Mouse (Mus musculus): ENCODE measurements around the gene Pex12. TPM values are rescaled to one million over a fixed set of nuclear protein-coding genes. Genes with fewer than 3 reads are reported as not detected.

Gene Pex12
- polyA plus RNA-seq (2012; rRNA removed) = 3.1 and 3.4 TPM in 2 replicates
- polyA plus RNA-seq (2014; fragmentation: Nextera tagmentation; extraction: Ambion mirVana) = 4.2 and 4.8 TPM in 2 replicates

- Histone ChIP-seq H3K27me3 (ENCODE audit: control insufficient read depth, insufficient read depth, low read length) (no peaks in the 10 kb centered on the region), H3K27ac (peak within 1 kb of the TSS; percentile 91), H3K9me3 (ENCODE audit: control insufficient read depth, low read length) (no peaks in the 10 kb centered on the region), H3K4me1 (replicated peaks; ENCODE audit: control insufficient read depth in 2 of 2, insufficient read depth in 2 of 2, low read length in 1 of 2) (peaks cover 18 to 20% of the 10 kb centered on the region in 2 experiments), H3K4me3 (ENCODE audit: insufficient read depth in 1 of 2, low read depth in 2 of 2, low read length in 2 of 2) (peak within 1 kb of the TSS; percentile 83 to 92), H3K4me2 (ENCODE audit: low read depth) (peak within 1 kb of the TSS; percentile 95), H3K36me3 (replicated peaks; ENCODE audit: control insufficient read depth, insufficient read depth, low read depth) (no peaks in the 10 kb centered on the region), H3K9ac (replicated peaks) (peak within 1 kb of the TSS; percentile 93)
- ATAC-seq (ENCODE audit: insufficient read depth) (peak; percentile 69), DNase-seq (ENCODE audit: low read depth in 3 of 3, low spot score in 3 of 3) (peak; percentile 93 to 94 (median 94))
- TF ChIP-seq EP300 (IDR thresholded peaks at IDR 0.05; ENCODE audit: low read depth) (peak; percentile 48; the same call in 1 of the 2 replicates), CTCF (IDR thresholded peaks at IDR 0.05; ENCODE audit: low read depth) (no peak)
- WGBS (ENCODE audit: insufficient replicate concordance) = under 1% methylated on average over 51 of the region's 51 CpGs
Observed at GRCm38 (mm10) chr11:83302526-83303251, at the start of gene Pex12. Gene Pex12, minus strand, starts transcription at chr11:83302586.

DNA sequence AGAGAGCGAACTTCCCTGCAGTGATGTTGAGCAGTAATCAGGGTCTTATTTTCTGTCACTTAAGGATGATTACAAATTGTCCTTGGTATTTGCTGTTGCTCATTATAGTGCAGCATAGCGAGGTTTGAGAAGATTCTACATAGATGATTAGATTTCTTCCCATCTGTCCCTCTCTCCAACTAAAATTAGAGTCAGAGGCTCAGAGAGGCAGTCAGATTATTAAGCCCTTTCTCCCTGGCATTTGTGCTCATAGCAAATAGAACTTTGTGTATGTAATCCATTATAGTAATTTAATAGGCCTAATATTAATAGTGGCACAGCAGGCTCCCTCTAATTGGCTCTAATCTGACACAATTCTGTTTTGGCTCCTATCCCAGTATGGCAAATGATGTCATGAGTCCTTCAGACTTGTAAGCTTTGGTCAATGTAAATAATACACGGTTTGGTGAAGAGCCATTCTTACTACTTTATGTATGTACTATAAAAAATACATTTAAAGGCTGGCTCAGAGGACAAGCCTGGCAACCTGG lies 39.4 kb upstream of the Pex12 start:
- no peak for TF ChIP-seq CTCF (IDR thresholded peaks at IDR 0.05; ENCODE audit: low read depth)
- H3K9me3 ChIP-seq (ENCODE audit: control insufficient read depth, low read length) = no peaks in the 10 kb centered on the region
- H3K4me3 ChIP-seq (ENCODE audit: insufficient read depth in 1 of 2, low read depth in 2 of 2, low read length in 2 of 2) = no peak overlapping the region
- no peaks in the 10 kb centered on the region for H3K4me1 ChIP-seq (replicated peaks; ENCODE audit: control insufficient read depth in 2 of 2, insufficient read depth in 2 of 2, low read length in 1 of 2)
- no peaks in the 10 kb centered on the region for H3K27me3 ChIP-seq (ENCODE audit: control insufficient read depth, insufficient read depth, low read length)
- no peak for ATAC-seq (ENCODE audit: insufficient read depth)
- no peak overlapping the region for H3K9ac ChIP-seq (replicated peaks)
- 76% methylated on average over 3 of the region's 3 CpGs for WGBS (ENCODE audit: insufficient replicate concordance)
- H3K36me3 ChIP-seq (replicated peaks; ENCODE audit: control insufficient read depth, insufficient read depth, low read depth) = peaks cover 44% of the 10 kb centered on the region
- H3K4me2 ChIP-seq (ENCODE audit: low read depth) = no peak overlapping the region
- no peak overlapping the region for H3K27ac ChIP-seq
- no peak for DNase-seq (ENCODE audit: low read depth in 3 of 3, low spot score in 3 of 3)

- Histone ChIP-seq H3K9me3 (ENCODE audit: control insufficient read depth, low read length) (no peaks in the 10 kb centered on the region), H3K27me3 (ENCODE audit: control insufficient read depth, insufficient read depth, low read length) (no peaks in the 10 kb centered on the region), H3K9ac (replicated peaks) (no peak overlapping the region), H3K27ac (no peak overlapping the region), H3K4me3 (ENCODE audit: insufficient read depth in 1 of 2, low read depth in 2 of 2, low read length in 2 of 2) (no peak overlapping the region), H3K36me3 (replicated peaks; ENCODE audit: control insufficient read depth, insufficient read depth, low read depth) (peaks cover 58% of the 10 kb centered on the region), H3K4me1 (replicated peaks; ENCODE audit: control insufficient read depth in 2 of 2, insufficient read depth in 2 of 2, low read length in 1 of 2) (no peaks in the 10 kb centered on the region), H3K4me2 (ENCODE audit: low read depth) (no peak overlapping the region)
- WGBS (ENCODE audit: insufficient replicate concordance) = 82% methylated on average over 2 of the region's 2 CpGs
- DNase-seq (ENCODE audit: low read depth in 3 of 3, low spot score in 3 of 3) (no peak), ATAC-seq (ENCODE audit: insufficient read depth) (no peak)
- TF ChIP-seq EP300 (IDR thresholded peaks at IDR 0.05; ENCODE audit: low read depth) (no peak), CTCF (IDR thresholded peaks at IDR 0.05; ENCODE audit: low read depth) (no peak)
Observed at GRCm38 (mm10) chr11:83339705-83340104, 37.3 kb upstream of the Pex12 start.

DNA sequence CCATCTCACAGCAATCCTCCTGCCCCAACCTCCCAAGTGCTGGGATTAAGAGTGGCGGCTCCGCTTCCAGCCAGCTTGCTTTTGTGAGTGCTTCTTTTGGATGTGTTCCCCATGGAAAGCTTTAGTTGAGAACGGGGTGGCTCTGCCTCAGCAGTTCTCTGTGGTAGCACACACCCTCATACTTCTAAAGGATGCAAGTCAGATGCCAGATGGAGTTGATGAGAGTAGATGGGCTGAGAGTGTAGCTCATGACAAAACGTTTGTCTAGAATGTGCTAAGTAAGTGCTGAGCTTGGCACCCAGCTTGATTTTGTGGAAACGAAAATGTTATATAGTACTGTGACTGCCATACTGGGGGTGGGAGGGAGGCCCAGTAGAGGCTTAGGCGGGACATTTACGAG lies 33.4 kb upstream of the Pex12 start:
- Histone ChIP-seq H3K36me3 (replicated peaks; ENCODE audit: control insufficient read depth, insufficient read depth, low read depth) (peaks cover 40% of the 10 kb centered on the region), H3K4me1 (replicated peaks; ENCODE audit: control insufficient read depth in 2 of 2, insufficient read depth in 2 of 2, low read length in 1 of 2) (no peaks in the 10 kb centered on the region), H3K9ac (replicated peaks) (no peak overlapping the region), H3K4me3 (ENCODE audit: insufficient read depth in 1 of 2, low read depth in 2 of 2, low read length in 2 of 2) (no peak overlapping the region), H3K4me2 (ENCODE audit: low read depth) (no peak overlapping the region), H3K9me3 (ENCODE audit: control insufficient read depth, low read length) (no peaks in the 10 kb centered on the region), H3K27me3 (ENCODE audit: control insufficient read depth, insufficient read depth, low read length) (no peaks in the 10 kb centered on the region), H3K27ac (no peak overlapping the region)
- 84% methylated on average over 7 of the region's 7 CpGs for WGBS (ENCODE audit: insufficient replicate concordance)
- ATAC-seq (ENCODE audit: insufficient read depth) = no peak
- no peak for TF ChIP-seq CTCF (IDR thresholded peaks at IDR 0.05; ENCODE audit: low read depth)
- TF ChIP-seq EP300 (IDR thresholded peaks at IDR 0.05; ENCODE audit: low read depth) = no peak
- DNase-seq (ENCODE audit: low read depth in 3 of 3, low spot score in 3 of 3) = no peak

GRCm38 (mm10) chr11:83327427-83327826 lies 25.0 kb upstream of the Pex12 start:
- peak; percentile 57 for TF ChIP-seq CTCF (IDR thresholded peaks at IDR 0.05; ENCODE audit: low read depth)
- no peak for TF ChIP-seq EP300 (IDR thresholded peaks at IDR 0.05; ENCODE audit: low read depth)
- WGBS (ENCODE audit: insufficient replicate concordance) = 59% methylated on average over 3 of the region's 3 CpGs
- Histone ChIP-seq H3K4me3 (ENCODE audit: insufficient read depth in 1 of 2, low read depth in 2 of 2, low read length in 2 of 2) (no peak overlapping the region), H3K27me3 (ENCODE audit: control insufficient read depth, insufficient read depth, low read length) (no peaks in the 10 kb centered on the region), H3K9ac (replicated peaks) (no peak overlapping the region), H3K4me2 (ENCODE audit: low read depth) (no peak overlapping the region), H3K27ac (no peak overlapping the region), H3K36me3 (replicated peaks; ENCODE audit: control insufficient read depth, insufficient read depth, low read depth) (peaks cover 37% of the 10 kb centered on the region), H3K4me1 (replicated peaks; ENCODE audit: control insufficient read depth in 2 of 2, insufficient read depth in 2 of 2, low read length in 1 of 2) (no peaks in the 10 kb centered on the region), H3K9me3 (ENCODE audit: control insufficient read depth, low read length) (no peaks in the 10 kb centered on the region)
- ATAC-seq (ENCODE audit: insufficient read depth) (no peak), DNase-seq (ENCODE audit: low read depth in 3 of 3, low spot score in 3 of 3) (peak; percentile 22 to 49 (median 36))
